Mouse (Mus musculus) regulatory T cell (primary cell): ENCODE data around the gene Setd1b.

ENCODE experiments used
- in situ Hi-C: fragments of 300-600 bp; cut with MboI, MseI; formaldehyde crosslinking; loops from one replicate; pipeline ENCODE4 v1.15.1; 2025; ENCODE audit warnings: high pct_unique_total_duplicates

Setd1b gene

GRCm38 (mm10) chr5:123156763-123157162 lies 14.8 kb downstream of the Setd1b start:
- in situ Hi-C loops = loop anchor here (5.0 kb wide), 1 partner anchor 34 kb away; no protein-coding TSS in a partner anchor

DNA sequence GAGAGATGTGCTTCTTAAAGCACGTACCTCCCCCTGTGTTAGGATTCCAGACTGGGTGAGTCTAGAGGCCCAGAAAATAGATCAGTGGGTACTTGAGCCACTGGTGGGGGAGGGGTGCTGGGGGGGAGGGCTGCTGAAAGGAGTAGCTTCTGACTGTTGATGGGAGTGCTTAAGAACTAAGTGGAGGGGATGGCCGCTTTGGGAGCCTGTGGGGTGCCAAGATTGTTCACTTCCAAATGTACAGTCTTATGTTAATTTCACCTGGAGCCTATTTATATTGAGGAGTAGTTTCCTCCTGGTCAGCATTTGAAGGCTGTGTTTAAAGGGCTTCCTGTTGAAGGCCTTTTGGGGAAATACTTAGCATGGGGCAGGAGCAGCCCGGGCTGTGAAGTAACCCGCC lies 16.0 kb downstream of the Setd1b start:
- in situ Hi-C loops = loop anchor here (5.0 kb wide), 1 partner anchor 36 kb away; no protein-coding TSS in a partner anchor

- in situ Hi-C loops = loop anchor here (5.0 kb wide), 1 partner anchor 37 kb away; no protein-coding TSS in a partner anchor
Observed at GRCm38 (mm10) chr5:123159446-123159845, 17.5 kb downstream of the Setd1b start.

DNA sequence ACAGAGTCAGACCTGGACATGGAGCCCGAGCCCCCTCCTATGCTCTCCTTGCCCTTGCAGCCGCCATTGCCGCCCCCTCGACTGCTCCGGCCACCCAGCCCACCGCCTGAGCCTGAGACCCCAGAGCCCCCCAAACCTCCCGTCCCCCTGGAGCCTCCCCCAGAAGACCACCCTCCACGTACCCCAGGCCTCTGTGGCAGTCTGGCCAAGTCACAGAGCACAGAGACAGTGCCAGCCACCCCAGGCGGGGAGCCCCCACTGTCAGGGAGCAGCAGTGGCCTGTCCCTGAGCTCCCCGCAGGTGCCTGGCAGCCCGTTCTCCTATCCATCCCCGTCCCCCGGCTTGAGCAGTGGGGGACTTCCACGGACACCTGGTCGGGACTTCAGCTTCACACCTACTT lies 17.9 kb downstream of the Setd1b start:
- in situ Hi-C loops = loop anchor here (5.0 kb wide), 1 partner anchor 38 kb away; no protein-coding TSS in a partner anchor

GRCm38 (mm10) chr5:123160341-123160740 lies 18.3 kb downstream of the Setd1b start:
- in situ Hi-C loops = no loop called here

DNA sequence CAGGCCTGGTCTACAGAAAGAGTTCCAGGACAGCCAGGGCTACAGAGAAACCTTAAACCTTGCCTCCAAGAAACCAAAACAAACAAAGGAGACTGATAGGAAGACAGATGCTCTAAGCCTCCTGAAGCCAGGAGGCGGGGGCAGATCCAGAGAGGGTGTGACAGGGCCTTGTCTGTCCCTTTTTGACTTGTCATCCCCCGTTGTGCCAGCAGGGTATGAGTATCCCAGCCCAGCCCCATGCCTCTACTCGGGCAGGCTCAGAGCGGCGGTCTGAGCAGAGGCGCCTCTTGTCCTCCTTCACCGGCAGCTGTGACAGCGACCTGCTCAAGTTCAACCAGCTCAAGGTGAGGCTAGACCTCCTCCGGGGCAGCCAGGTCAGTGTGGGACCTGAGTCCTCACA lies 20.9 kb downstream of the Setd1b start:
- in situ Hi-C loops = no loop called here

GRCm38 (mm10) chr5:123166437-123166836 lies 24.4 kb downstream of the Setd1b start:
- in situ Hi-C loops = no loop called here

DNA sequence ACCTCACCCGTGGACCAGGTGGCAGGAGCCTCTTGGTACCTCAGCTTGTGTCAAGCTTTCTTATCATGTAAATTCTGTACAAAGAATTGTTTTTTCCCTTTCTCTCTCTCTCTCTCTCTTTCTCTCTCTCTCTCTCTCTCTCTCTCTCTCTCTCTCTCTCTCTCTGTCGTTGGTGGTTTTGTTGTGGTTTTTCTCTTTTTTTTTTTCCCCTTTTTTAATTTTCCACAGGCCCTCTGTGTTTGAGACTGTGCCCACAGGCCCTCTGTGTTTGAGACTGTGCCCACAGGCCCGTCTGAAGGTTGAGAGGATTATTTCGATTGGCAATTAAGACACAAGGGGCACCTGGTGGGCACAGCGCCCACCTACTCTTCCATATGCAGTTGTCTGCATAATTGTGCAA lies 25.6 kb downstream of the Setd1b start:
- in situ Hi-C loops = no loop called here

- in situ Hi-C loops = no loop called here
Observed at GRCm38 (mm10) chr5:123169284-123169683, 27.3 kb downstream of the Setd1b start, which contains the start of gene Psmd9. Psmd9 (plus strand) TSS chr5:123169413.

DNA sequence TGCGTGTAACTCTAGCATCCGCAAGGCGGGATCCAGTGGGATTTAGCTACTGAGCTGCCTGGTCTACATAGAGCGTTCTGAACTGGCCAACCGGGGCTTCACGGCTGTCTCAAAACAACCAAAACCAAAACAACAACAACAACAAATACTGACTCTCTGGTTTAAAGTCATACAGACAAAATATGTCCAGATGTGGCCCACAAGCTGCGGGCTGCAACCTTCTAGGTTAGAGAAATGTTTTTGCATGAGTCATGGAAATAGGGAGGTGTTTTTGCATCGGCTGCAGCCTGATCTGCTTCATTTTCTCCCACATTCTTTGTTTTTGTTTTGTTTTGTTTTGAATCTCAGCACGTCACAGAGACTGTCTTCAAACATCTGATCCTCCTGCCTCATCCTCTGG lies 28.4 kb downstream of the Setd1b start:
- in situ Hi-C loops = loop anchor here (5.0 kb wide), 1 partner anchor 103 kb away; the partner anchor contains the start of gene Tmem120b

GRCm38 (mm10) chr5:123171646-123172350 lies 29.8 kb downstream of the Setd1b start:
- in situ Hi-C loops = loop anchor here (5.0 kb wide), 1 partner anchor 104 kb away; the partner anchor contains the start of gene Tmem120b

DNA sequence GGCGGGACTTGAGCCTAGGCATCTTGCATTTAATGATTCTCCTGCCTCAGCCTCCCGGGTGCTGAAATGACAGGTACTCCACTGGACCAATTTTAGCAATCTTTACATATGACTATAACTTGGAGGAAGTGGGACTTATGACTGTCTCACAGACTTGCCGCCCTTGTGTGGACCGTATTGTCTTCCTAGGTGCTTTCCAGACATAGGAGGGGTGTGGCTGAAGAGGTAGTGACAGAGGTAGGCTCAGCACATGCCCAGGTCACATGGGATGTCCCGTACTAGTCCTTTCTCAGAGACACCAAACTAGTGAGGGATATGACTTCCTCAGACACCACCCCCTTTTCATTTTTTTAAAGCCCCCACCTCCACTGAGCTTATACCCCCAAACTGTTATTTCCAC lies 36.8 kb downstream of the Setd1b start:
- in situ Hi-C loops = no loop called here

DNA sequence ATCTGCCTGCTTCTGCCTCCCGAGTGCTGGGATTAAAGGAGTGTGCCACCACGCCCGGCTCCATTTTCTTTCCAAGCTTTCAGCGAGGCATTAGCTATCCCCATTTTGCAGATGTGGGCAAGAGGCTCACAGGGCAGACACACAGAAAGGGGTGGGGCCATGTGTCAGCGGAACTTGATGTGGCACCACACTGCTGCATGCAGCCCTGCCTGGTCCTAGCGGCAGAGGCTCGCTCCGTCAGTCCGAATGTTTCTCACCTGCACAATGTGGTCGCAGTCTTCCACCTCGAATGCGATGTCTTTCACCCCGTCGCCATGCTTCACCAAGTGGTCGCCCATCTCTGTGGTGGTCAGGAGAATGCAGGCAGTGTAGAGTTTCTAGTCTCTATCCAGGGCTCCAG lies 38.4 kb downstream of the Setd1b start:
- in situ Hi-C loops = loop anchor here (10.0 kb wide), 1 partner anchor 436 kb away; no protein-coding TSS in a partner anchor

DNA sequence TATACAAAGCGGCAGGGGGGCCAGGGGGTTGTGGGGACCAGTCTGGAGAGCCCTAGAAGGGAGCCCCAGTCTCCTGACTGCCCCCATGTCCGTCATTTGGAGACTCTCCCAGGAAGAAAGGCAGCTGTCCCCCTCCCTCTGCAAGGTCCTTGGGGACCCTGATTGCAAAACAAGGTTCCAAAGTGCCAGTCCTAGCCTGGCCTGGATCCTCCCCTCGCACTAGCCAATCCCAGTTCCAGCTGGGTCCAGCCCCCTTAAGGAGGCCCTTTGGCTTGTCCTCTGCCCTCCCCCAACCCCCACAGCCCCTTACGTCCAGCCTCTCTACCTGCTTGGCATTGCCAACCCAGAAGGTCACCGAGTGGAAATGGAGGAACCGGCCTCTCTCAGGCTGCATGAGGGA lies 39.5 kb downstream of the Setd1b start:
- in situ Hi-C loops = loop anchor here (10.0 kb wide), 1 partner anchor 437 kb away; no protein-coding TSS in a partner anchor

- in situ Hi-C loops = loop anchor here (10.0 kb wide), 1 partner anchor 438 kb away; no protein-coding TSS in a partner anchor
Observed at GRCm38 (mm10) chr5:123182651-123183050, 40.7 kb downstream of the Setd1b start, which contains the start of gene Hpd. Hpd (minus strand) TSS chr5:123182727.

- in situ Hi-C loops = loop anchor here (10.0 kb wide), 1 partner anchor 441 kb away; no protein-coding TSS in a partner anchor
Observed at GRCm38 (mm10) chr5:123185966-123186365, 44.0 kb downstream of the Setd1b start.

DNA sequence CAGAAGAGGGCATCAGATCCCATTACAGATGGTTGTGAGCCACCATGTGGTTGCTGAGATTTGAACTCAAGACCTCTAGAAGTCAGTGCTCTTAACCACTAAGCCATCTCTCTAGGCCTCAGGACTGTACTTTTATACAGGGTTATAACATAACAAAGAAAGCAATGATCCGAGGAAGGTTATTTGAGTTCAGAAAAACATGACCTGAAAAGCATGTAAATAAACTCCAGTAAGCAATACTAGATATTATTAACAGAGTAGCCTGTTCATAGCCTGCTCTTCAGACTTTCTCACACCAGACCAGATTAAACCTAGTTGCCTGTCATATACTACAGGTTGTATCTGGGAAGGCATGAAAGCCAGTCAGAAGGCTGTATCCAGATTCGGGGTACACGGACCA lies 45.3 kb downstream of the Setd1b start:
- in situ Hi-C loops = loop anchor here (10.0 kb wide), 1 partner anchor 443 kb away; no protein-coding TSS in a partner anchor

GRCm38 (mm10) chr5:123190912-123191311 lies 48.9 kb downstream of the Setd1b start:
- in situ Hi-C loops = no loop called here

DNA sequence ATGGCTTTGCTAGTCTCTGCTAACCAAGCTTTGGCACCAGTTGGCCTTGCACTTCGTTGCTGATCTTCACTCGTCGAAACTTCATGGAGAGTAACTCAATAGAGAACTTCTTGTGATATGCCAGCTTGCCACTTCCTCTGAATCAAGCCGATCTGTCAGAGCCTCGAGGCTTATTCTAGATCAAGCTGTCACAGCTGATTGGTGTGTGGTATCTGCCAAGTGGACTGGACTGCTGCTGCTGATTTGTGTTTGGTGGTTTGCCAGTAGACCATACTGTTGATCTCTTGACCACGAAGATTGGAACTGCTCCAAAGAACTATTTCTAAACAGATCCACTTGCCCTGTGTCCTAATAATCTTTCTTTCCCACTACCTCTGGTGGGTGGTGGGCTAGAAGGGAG lies 49.4 kb downstream of the Setd1b start:
- in situ Hi-C loops = no loop called here

- in situ Hi-C loops = no loop called here
Observed at GRCm38 (mm10) chr5:123192606-123193150, 50.7 kb downstream of the Setd1b start.

DNA sequence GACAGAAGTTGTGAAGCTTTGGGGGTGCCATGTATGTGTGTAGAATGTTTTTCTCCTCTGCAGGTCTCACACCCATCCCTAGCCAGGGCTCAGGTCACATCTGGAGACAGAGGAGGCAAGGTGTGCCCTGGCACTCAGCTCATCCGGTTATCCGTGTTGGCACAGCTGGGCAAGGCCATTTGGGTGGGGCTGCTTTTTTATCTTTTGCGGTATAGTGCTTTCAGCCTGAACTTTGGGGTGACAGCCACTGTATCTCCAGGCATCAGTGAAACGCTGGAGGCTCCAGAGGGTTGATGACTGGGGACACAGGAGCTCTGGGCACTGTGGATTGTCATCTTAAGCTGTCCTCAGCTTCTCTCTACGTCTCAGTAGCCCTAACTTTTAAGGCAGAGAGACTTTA lies 51.4 kb downstream of the Setd1b start:
- in situ Hi-C loops = no loop called here

GRCm38 (mm10) chr5:123194856-123195255 lies 52.9 kb downstream of the Setd1b start:
- in situ Hi-C loops = no loop called here
